ENCODE assay signal across 8 mouse cellular contexts in genomic region chr2:29649795-29650457, GRCm38 (mm10). TPM values are rescaled to one million over a fixed set of nuclear protein-coding genes. Genes with fewer than 3 reads are reported as not detected.
DNase-seq lines count a peak whose midpoint lies in the region; ATAC-seq lines count a peak whose summit lies in the region.

No protein-coding gene starts in this region.

- WGBS in kidney, embryonic 15.5 days: 83% methylated on average over 10 of the region's 10 CpGs
- whole genome bisulfite sequencing in forebrain, embryonic 13.5 days: 88% methylated on average over 10 of the region's 10 CpGs

- H3K9me3 ChIP-seq in kidney, embryonic 15.5 days (replicated peaks): no peaks in the 10 kb centered on the region
- H3K9me3 ChIP-seq in forebrain, embryonic 13.5 days (replicated peaks): no peaks in the 10 kb centered on the region

- H3K4me2 ChIP-seq in kidney, embryonic 15.5 days: no peak overlapping the region
- no peak overlapping the region for H3K4me2 ChIP-seq in forebrain, embryonic 13.5 days

- no peaks in the 10 kb centered on the region for H3K36me3 ChIP-seq in kidney, embryonic 15.5 days
- H3K36me3 ChIP-seq in forebrain, embryonic 13.5 days (ENCODE audit: poor library complexity, severe bottlenecking): no peaks in the 10 kb centered on the region

- 0 out of 2 replicates have a peak, but pooled peaks cover 4% of the 10 kb centered on the region for H3K27me3 ChIP-seq in kidney, embryonic 15.5 days
- H3K27me3 ChIP-seq in forebrain, embryonic 13.5 days: no peaks in the 10 kb centered on the region

- no peak overlapping the region for H3K4me3 ChIP-seq in brown adipose tissue, adult 24 weeks (ENCODE audit: insufficient read depth, low read depth, low read length)
- H3K4me3 ChIP-seq in kidney, embryonic 15.5 days (replicated peaks): no peak overlapping the region
- H3K4me3 ChIP-seq in forebrain, embryonic 13.5 days: no peak overlapping the region

- DNase-seq in cerebellum, postnatal 14 days: peak; percentile 34 to 42
- DNase-seq in cerebellum, postnatal 25 days: no peak
- peak; percentile 60 for DNase-seq in 416B (ENCODE audit: low read depth)
- peak; percentile 69 for DNase-seq in naive thymus-derived CD4-positive, alpha-beta T cell, adult 2 months (ENCODE audit: low read depth)
- no peak for DNase-seq in left cerebral cortex, adult 8-10 months (ENCODE audit: low spot score in 2 of 2)

- H3K4me1 ChIP-seq in brown adipose tissue, adult 24 weeks (ENCODE audit: control insufficient read depth, insufficient read depth, insufficient read length, low read length): peaks cover 23% of the 10 kb centered on the region
- H3K4me1 ChIP-seq in kidney, embryonic 15.5 days: peaks cover 19% of the 10 kb centered on the region
- H3K4me1 ChIP-seq in forebrain, embryonic 13.5 days: peaks cover 51% of the 10 kb centered on the region

- peak overlapping the region; percentile 90 for H3K27ac ChIP-seq in brown adipose tissue, adult 24 weeks (replicated peaks; ENCODE audit: low read depth, low read length)
- peak overlapping the region; percentile 43 for H3K27ac ChIP-seq in kidney, embryonic 15.5 days
- no peak overlapping the region for H3K27ac ChIP-seq in forebrain, embryonic 13.5 days

- ATAC-seq in kidney, embryonic 15.5 days (replicated peaks; ENCODE audit: low FRiP score): no peak
- no peak for ATAC-seq in forebrain, embryonic 13.5 days

- no peak overlapping the region for H3K9ac ChIP-seq in kidney, embryonic 15.5 days
- no peak overlapping the region for H3K9ac ChIP-seq in forebrain, embryonic 13.5 days

RNA-seq across cellular contexts. Expression of gene Rapgef1, which starts 30.4 kb away (rescaled TPM):
- 19.1 and 24.3 TPM in 2 replicates for polyA plus RNA-seq in brown adipose tissue, adult 24 weeks (2012; ENCODE audit: insufficient read depth, insufficient read length, missing spikeins)
- 12.4 and 13.8 TPM in 2 replicates for polyA plus RNA-seq in kidney, embryonic 15.5 days (2015; fragmentation: Nextera tagmentation; extraction: Ambion mirVana)
- 17.8 and 19.2 TPM in 2 replicates for polyA plus RNA-seq in forebrain, embryonic 13.5 days (2015; fragmentation: Nextera tagmentation; extraction: Ambion mirVana)
- 100 to 1,000 TPM in 1 of 4 experiments, 10 to 100 TPM in 3; 88.6 to 103 (median 94.1) TPM for total RNA-seq in left cerebral cortex, adult 8-10 months (2022)

Comparison
In these comparisons a context has a peak if more than half of its experiments do, and no peak if none do; other contexts are left out.
1. DNase-seq: peak in cerebellum, postnatal 14 days (2 of 2), 416B (single experiment) and naive thymus-derived CD4-positive, alpha-beta T cell, adult 2 months (single experiment); none in cerebellum, postnatal 25 days (0 of 2) and left cerebral cortex, adult 8-10 months (0 of 2).